Mouse (Mus musculus) spleen, postnatal 14 days (tissue): Measurements from ENCODE around the gene Sap18b.
A peak's percentile ranks its signal among the peaks of the same experiment; 100 is the strongest.
"Not testable (repeated sequence)": the region's sequence is repeated elsewhere in the genome, so short reads cannot be mapped to it uniquely, and the experiment has no call there.

ENCODE experiments used
- DNase-seq, 2 experiments: peaks; one replicate each; pipeline ENCODE4 v3.0.0; 2021 to 2022; ENCODE audit warnings: low spot score in 2 of 2

The Sap18b gene

GRCm38 (mm10) chr8:95825162-95825561, at the start of gene Sap18b:
Gene Sap18b (plus strand): TSS chr8:95825346.
- DNase-seq: not testable (repeated sequence)

- DNase-seq: no peak
Observed at GRCm38 (mm10) chr8:95781085-95781484, 44.1 kb upstream of the Sap18b start.

DNA sequence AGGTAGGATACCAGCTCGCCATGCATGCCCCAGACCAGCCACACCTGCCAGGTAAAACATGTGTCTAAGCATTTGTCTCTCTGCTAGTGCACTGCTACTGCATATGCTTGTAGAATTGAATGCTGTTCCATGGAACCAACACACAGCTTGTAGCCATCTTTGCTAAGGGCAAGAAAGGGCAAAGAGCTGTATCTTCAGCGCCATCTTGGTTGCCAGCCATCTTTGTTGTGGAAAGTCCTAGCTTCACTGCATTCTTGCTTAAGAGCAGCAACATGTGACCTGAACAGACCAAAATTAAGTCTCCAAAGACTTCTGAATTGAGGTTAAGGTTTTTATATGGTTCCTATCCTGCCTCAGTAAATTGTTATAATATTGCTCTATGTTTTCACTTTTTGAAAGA, 43.4 kb upstream of the Sap18b start:
- DNase-seq: no peak

DNA sequence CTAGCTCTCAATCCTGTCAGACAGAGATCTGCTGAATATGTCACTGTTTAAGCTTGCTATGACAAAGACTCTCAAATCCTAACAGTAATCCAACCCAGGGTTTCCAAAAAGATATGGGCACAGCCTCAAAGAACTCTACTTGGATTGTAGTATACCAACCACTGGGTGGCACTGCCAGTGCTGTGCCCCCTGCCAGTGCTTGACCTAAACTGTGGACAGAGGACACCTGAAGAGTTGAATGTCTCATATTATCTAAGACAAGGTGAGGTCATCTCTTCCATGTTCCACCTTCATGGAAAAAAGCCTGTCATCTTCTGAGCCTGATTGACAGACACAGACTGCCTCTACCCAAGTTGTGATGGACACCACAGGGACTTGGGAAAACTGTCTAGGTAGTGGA, 42.5 kb upstream of the Sap18b start:
- DNase-seq: no peak

- no peak for DNase-seq
Observed at GRCm38 (mm10) chr8:95785591-95785990, 39.6 kb upstream of the Sap18b start.

- not testable (repeated sequence) for DNase-seq
Observed at GRCm38 (mm10) chr8:95795333-95796061, 29.6 kb upstream of the Sap18b start.

DNA sequence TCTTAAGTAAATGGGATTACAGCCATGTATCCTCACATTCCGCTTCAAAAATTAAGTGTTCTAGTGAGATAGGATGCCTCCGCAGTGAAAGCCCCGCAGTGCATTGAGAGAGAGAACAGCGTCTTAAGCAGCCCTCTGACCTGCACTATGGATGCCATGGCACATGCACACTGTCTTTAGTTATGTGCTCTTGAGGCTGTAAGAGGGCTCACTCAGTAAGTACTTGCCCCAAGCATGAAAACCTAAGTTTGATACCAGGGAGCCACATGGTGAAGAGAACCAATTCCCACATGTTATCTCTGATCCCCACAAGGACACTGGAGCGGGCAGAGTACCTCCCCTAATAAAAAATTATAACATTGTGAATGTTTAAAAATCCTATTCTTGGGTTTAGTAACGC, 26.0 kb upstream of the Sap18b start:
- DNase-seq: no peak

DNA sequence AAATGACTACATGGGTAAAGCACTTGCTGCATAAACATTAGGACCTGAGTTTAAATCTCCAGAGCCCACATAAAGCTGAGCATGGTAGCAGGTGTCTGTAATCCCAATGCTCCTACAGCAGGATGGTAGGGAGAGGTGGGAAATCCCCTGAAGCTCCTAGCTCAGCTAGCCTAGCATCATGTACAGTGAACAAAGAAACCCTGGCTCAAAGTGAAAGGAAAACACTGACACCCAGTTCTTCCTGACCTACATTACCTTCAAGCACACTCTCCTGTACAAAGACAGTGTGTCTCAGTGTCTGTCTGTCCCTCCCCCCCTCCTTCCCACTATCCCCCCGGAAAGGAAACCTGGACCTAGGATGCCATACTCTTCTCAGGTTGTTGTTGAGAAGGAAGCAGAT, 25.3 kb upstream of the Sap18b start:
- DNase-seq: no peak

DNA sequence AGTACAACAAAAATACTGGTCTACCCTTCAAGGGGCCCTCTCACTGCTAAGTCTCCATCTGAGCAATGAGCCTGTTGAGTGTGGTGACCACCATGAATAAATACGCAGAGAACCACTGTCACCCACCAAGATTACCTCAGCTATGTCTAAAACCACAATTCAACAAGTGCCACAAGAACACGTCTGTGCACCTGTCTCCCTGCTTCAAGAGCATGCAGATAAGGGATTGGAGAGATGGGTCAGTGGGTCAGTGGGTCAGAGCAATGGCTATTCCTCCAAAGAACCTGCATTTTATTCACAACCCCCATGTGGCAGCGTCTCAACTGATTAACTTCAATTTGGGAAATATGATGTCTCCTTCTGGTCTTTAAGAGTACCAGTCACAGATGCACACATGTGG, 24.8 kb upstream of the Sap18b start:
- no peak for DNase-seq

DNA sequence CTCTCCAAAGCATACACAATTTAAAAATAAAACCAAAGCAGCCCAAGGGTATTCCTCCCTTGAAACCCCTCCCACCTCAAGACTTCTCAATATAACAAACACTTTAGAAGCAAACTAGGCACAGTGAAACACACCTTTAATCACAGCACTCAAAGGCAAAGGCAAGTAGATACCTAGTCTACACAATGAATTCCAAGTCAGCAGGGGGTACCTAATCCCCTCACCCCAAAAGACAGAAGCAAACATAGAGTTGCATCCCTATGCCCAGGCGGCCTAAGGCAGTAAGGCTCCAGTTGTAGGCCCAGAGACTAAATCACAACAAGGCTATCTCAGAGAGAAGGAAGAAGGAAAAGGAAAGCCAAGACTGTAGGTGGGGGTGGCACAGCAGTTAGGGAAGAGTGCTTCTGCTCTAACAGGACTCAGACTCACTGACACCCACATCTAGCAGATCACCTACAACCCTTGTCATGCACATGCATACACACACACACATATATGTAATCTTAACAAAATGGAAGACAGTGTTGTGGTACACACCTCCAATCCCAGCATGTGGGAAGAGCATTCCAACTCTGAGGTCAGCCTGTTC, 23.6 kb upstream of the Sap18b start:
- DNase-seq: no peak

- no peak for DNase-seq
Observed at GRCm38 (mm10) chr8:95802231-95802630, 22.9 kb upstream of the Sap18b start.

- DNase-seq: no peak
Observed at GRCm38 (mm10) chr8:95805482-95805881, 19.7 kb upstream of the Sap18b start.

GRCm38 (mm10) chr8:95806461-95807191, 18.5 kb upstream of the Sap18b start:
- DNase-seq: peak in 1 of 2 experiments; percentile 8

GRCm38 (mm10) chr8:95807331-95807843, 17.8 kb upstream of the Sap18b start, which contains the start of gene Cnot1:
Gene Cnot1 (minus strand): TSS chr8:95807464.
- peak; percentile 91 for DNase-seq

- peak; percentile 70 to 81 for DNase-seq
Observed at GRCm38 (mm10) chr8:95807861-95808260, 17.3 kb upstream of the Sap18b start.

- DNase-seq: no peak
Observed at GRCm38 (mm10) chr8:95808631-95809030, 16.5 kb upstream of the Sap18b start.

DNA sequence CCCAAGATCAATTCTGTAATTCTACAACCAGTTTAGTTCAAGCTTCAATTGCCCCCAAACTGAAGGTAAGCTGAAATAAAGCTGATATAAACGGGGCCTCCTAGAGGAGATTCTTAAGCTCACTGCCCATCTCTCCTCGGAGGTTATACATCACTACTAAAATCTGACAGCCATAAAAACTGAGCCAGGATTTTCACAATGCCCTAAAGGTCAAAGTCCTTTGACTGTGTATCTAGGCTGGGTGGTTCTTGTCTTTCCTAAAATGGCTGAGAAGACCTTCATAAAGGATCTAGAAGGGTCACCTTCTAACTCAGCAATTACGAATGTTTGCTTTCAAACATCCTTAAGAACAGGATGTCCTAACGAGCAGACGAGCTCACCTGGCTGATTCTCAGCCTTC, 16.0 kb upstream of the Sap18b start:
- no peak for DNase-seq

GRCm38 (mm10) chr8:95810184-95810591, 15.0 kb upstream of the Sap18b start:
- DNase-seq: no peak

DNA sequence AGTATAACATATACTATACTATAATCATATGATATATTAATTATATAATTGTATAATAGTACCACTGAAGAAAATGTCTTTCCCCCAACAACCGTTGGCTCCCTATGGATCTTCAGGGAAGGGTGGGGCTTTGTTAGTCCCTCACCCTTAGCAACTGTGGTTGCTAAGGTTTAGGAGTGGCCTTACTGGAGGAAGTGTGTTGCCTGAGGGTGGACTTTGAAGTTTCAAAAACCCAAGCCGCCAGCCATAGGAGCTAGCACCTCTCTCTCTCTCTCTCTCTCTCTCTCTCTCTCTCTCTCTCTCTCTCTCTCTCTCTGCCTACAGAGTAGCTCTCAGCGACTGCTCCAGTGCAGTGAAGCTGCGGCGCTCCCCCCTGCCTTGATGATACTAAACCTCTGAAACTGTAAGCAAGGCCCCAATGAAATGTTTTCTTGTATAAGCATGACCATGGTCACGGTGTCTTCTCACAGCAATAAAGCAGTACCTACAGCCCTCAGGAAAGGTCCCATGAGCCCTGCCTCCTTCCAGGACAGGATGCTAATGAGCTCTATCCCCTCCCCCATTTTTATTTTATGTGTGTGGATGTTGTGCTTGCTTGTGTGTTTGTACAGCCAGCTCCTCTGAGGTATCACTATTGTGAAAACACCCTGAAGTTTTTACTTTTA, 9.0 kb upstream of the Sap18b start:
- no peak for DNase-seq

DNA sequence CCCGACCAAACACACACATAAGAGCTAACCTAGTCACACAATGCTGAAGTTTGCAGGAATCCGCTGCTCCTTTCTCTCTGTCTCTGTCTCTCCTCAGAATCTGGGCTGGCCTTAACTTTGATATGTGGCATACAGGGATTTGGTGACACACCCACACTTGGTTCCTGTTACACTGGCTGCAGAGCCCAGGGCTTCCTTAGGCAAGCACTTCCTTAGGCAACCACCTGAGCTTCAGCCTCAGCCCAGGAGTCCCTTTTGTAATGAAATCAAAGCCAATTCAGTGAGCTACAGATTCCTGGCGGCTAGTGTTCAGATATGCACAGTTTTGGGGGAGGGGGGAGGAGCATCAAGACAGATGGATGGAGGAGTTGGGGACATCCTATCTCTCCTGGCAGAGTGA, 7.5 kb upstream of the Sap18b start:
- DNase-seq: no peak

GRCm38 (mm10) chr8:95818211-95818610, 6.9 kb upstream of the Sap18b start:
- DNase-seq: no peak

DNA sequence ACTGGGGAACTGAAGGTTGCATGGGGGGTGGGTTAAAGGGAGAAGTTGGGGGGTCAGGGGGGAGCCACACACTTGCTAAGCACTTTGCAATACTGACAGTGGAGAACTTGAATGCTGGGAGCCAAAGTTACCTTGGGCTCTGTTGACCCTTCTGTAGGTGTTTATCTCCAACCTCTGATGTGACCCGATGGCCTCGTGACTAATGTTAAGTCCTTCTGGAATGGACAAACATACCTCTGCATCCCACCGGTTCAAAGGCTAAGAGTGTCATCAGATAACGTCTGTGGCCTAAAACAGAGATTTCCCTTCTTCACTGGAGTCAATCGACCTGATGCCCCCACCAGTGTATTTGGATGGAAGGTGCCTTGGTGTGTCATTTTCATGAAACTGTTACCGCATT, 3.9 kb upstream of the Sap18b start:
- no peak for DNase-seq
